Mouse (Mus musculus): ENCODE results near the gene Exosc3.
"Not testable (repeated sequence)": the region's sequence is repeated elsewhere in the genome, so short reads cannot be mapped to it uniquely, and the experiment has no call there.

The Exosc3 gene

GRCm38 (mm10) chr4:45342286-45343155, at the start of gene Exosc3:
Gene Exosc3, minus strand, starts transcription at chr4:45342732.
- DNase-seq (ENCODE audit: low spot score in 2 of 2) = peak; percentile 37 to 41

- DNase-seq (ENCODE audit: low spot score in 2 of 2) = no peak
Measured at GRCm38 (mm10) chr4:45392099-45392498, 49.6 kb upstream of the Exosc3 start.

GRCm38 (mm10) chr4:45387296-45387695, 44.8 kb upstream of the Exosc3 start:
- not testable (repeated sequence) for DNase-seq (ENCODE audit: low spot score in 2 of 2)

DNA sequence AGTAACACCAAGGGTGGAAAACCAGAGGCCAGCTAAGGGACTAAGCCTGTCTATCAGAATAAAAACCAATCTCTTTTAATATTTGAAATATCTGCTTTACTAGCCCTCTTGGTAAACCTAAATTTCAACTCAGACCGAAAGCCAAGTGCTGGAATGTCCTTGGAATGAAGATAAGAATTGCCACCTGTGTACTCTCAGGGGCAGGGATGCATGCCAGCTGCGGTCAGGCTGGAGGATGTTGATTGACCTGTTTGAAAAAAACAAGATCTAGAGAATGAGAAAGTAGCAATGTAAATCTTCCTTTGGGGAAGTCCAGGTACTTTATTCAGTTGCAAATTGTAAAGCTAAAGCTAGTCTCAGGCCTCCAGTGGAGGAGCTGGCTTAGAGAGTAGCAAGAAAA, 39.6 kb upstream of the Exosc3 start:
- DNase-seq (ENCODE audit: low spot score in 2 of 2) = not testable (repeated sequence)

DNA sequence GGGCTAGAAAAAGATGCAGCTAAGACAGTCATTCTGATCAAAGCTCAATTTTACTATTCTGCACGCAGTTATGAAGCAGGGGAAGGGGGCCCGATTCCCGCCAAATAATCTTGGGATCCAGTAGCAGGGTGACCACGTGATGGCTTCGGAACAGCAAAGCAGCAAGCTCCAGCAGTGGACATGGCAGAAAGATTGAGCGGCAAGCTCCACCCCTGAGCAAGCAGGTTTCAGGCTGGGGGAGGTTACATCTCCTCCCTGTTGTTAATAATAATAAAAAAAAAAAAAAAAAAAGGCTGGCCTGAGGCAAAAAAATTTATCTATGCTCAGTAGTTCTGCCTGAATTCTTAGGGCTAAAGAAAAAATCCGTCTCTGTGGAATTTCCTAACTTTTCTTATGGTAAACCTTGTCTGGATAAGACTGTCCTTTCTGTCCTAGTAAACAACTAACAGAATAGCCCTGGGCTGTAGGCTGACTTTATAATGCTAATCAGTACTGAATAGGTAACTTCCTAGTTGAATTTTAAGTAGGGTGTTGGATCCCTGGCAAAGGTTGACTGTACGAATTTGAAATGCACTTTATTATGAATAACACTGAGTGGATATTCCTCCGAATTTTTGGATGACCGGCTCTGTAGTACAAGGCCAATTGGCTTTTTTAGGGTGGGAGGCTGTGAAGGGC, 38.5 kb upstream of the Exosc3 start:
- not testable (repeated sequence) for DNase-seq (ENCODE audit: low spot score in 2 of 2)

DNA sequence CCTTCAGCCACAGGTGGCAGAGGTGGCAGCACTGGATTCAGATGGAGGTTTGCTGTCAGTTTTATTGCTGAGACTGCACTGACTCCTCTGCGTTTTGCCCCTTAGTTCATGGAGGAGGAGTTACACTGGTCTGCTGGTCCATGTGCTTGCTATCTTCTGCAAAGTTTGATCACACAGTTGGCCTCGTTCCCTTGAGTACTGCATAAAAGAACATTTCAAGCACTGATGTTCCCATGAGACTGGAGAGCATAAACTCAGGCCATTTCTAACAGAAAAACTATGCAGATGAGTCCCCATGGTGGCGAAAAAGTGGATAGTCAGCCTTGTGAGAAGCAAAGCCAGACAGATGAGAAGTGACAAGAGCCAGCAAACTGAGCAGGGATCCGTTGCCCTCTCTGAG, 34.0 kb upstream of the Exosc3 start:
- no peak for DNase-seq (ENCODE audit: low spot score in 2 of 2)

- no peak for DNase-seq (ENCODE audit: low spot score in 2 of 2)
Measured at GRCm38 (mm10) chr4:45374879-45375278, 32.3 kb upstream of the Exosc3 start.

DNA sequence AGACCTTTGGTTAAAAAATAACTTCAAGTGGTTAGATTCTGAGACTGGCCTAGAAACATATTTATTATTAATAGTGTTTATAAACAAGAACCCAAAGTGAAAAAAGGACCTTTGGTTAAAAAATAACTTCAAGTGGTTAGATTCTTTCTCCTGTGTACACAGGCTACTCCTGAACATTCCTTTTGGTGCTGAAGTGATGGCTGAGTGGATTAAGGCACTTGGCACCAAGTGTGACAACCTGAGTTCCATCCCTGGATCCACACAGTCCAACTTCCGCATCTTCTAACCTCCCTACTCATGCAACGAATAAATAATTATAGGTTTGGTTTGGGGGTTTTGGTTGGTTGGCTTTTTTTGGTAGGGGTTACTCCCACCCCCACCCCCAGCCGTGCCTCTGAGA, 28.7 kb upstream of the Exosc3 start:
- DNase-seq (ENCODE audit: low spot score in 2 of 2) = no peak

- DNase-seq (ENCODE audit: low spot score in 2 of 2) = no peak
Measured at GRCm38 (mm10) chr4:45356653-45357052, 14.1 kb upstream of the Exosc3 start.

- DNase-seq (ENCODE audit: low spot score in 2 of 2) = peak; percentile 89 to 91
Measured at GRCm38 (mm10) chr4:45341669-45342249, 773 bp downstream of the Exosc3 start, which contains the start of gene Dcaf10. Gene Dcaf10, plus strand, starts transcription at chr4:45342101.

DNA sequence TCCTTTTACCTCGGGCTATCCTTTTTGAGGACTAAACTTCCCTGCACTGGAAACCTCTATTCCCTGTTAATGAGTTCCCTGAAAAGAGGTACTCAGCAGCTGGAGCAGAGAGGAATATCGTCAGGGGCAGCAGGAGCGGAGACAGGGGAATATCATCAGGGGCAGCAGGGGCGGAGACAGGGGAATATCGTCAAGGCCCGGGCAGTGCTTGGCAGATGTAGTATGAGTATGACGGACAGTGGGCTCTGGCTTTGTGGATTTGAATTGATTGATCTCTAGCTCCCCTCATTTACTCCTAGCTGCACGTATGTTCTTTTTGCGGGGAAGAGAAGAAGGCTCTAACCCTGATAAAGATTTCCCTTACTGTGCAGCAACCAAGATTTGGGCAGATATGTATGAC, 1.3 kb downstream of the Exosc3 start:
- peak in 1 of 2 experiments; percentile 6 for DNase-seq (ENCODE audit: low spot score in 2 of 2)

DNA sequence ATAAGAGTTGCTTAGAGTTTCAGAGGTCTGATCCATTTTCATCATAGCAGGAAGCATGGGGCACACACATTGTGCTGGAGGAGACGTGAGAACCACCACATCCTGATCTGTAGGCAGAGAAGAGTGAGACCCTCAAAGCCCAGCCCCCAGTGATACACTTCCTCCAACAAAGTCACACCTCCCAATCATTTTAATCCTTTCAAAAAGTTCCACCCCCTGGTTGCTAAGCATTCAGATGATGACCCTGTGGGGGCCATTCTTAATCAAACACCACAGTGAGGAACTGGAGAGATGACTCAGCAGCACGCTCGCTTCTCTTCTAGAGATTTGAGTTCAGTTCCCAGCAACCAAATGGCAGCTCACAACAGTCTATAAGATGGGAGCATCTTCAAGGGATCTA, 10.1 kb downstream of the Exosc3 start:
- no peak for DNase-seq (ENCODE audit: low spot score in 2 of 2)

- no peak for DNase-seq (ENCODE audit: low spot score in 2 of 2)
Measured at GRCm38 (mm10) chr4:45331139-45331538, 11.4 kb downstream of the Exosc3 start.

GRCm38 (mm10) chr4:45320159-45320816, 22.2 kb downstream of the Exosc3 start:
- DNase-seq (ENCODE audit: low spot score in 2 of 2) = peak; percentile 87 to 90

DNA sequence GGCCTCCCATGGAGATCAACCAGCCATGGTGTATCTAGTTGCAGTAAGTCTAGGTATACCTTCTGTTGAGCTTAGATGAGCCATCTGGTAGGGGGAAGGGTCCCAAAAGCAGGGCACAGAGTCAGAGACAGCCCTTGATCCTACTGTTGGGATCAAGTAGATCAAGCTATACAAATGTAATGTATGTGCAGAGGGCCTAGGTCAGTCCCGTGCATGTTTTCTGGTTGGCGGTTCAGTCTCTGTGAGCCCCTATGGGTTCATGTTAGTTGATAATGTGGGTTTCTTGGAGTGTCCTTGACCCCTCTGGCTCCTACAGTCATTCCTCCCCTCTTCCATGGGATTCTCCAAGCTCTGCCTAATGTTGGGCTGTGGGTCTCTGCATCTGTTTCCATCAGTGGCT, 31.5 kb downstream of the Exosc3 start:
- no peak for DNase-seq (ENCODE audit: low spot score in 2 of 2)

DNA sequence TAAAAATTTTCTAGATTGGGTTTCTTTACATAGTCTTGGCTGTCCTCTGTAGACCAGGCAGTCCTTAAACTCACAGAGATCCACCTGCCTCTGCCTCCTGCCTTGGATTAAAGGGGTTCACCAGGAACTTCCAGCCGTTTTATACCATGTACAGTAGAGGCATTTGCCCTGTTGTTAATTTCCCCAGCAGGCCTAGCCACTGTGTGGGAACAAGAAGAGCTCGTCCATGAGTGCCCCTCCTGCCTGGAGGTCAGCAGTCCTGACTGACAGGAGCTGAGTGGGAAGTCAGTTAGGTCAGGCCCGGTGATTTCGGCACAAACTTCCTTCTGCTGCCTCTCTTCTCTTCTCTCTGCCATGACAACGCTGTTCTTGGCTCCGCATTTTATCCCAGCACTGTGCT, 33.9 kb downstream of the Exosc3 start:
- DNase-seq (ENCODE audit: low spot score in 2 of 2) = no peak

DNA sequence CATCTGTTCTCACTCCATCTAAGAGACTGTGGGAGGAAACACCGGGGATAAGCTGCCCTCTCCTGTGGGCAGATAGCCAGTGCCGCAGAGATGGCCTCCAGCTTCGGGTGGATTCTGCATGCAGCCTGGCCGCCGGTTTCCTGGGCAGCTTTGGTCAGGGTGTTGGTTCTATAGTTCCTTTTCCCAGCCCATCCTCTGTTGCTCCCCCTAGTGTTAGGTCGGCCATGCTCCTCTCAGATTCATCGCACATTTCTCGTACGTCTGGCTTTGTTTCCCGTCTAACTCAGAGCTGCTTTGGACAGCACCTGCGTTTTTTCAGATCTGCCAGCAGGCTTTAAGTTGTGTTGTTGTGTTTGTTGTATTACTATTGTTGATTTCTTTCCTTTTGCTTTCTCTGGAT, 34.5 kb downstream of the Exosc3 start:
- no peak for DNase-seq (ENCODE audit: low spot score in 2 of 2)

DNA sequence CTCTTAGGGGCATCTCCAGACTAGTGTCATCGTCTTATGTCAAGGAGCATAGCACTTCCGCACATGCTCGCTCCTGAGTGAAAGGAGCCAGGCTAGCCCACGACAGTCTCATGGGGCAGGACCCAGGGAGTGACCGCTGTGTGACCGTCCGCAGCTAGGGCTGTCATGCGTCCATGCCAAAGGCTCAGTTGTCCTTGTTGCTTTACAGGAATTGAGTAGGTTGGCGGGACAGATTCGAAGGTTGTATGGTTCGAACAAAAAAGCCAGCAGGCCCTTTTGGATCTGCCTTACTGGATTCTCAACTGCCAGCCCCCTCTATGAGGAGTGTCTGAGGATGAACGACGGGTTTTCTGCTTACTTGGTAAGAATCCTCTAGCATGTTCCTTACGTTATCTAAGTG, 37.0 kb downstream of the Exosc3 start:
- DNase-seq (ENCODE audit: low spot score in 2 of 2) = no peak

- peak; percentile 72 to 80 for DNase-seq (ENCODE audit: low spot score in 2 of 2)
Measured at GRCm38 (mm10) chr4:45296662-45297564, 45.6 kb downstream of the Exosc3 start, which contains the start of gene Trmt10b. Gene Trmt10b, plus strand, starts transcription at chr4:45297127.

DNA sequence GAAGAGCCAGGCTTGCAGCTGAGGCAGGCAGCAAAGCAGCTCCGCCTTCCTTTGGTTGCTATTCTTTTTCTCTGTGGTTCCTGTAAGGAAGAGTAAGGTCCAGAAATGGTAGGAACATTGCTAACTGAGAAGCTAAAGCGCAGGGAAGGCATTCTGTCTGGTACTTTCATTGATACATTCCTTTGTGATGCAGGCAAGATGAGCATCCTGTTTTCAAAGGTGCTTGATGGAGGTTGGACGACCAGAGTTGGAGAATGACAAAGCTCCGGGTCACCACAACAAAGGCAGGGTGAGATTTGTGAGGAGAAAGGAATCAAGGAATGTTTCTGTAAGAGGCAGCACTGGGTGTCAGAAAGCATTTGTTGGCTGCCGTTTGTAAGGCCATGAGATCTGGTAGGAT, 54.6 kb downstream of the Exosc3 start:
- no peak for DNase-seq (ENCODE audit: low spot score in 2 of 2)

GRCm38 (mm10) chr4:45286318-45286717, 56.2 kb downstream of the Exosc3 start:
- DNase-seq (ENCODE audit: low spot score in 2 of 2) = no peak
